ENCODE assay signal across 15 mouse cellular contexts in genomic region chr12:112158246-112158645, GRCm38 (mm10). TPM values are rescaled to one million over a fixed set of nuclear protein-coding genes. Genes with fewer than 3 reads are reported as not detected.
"Had no signal": no experiment of that assay in that cellular context is flagged by ENCODE, and none has a peak within 500 bp of the region (broad histone marks: within the 10 kb centered on the region; RNA-seq: fewer than 3 reads in every experiment).

No protein-coding gene starts in this region.

- H3K27me3 ChIP-seq: limb, embryonic 15.5 days; liver, embryonic 12.5 days had no signal

- H3K4me3 ChIP-seq: limb, embryonic 15.5 days; liver, embryonic 12.5 days; midbrain, embryonic 13.5 days; myocyte; neural tube, embryonic 12.5 days had no signal

- H3K4me2 ChIP-seq: limb, embryonic 15.5 days; liver, embryonic 12.5 days; lung, embryonic 14.5 days; midbrain, embryonic 13.5 days; neural tube, embryonic 12.5 days had no signal

- DNase-seq: kidney, postnatal 10 days; layer of hippocampus, adult 9-11 months; layer of hippocampus, postnatal 36 days; lung, embryonic 14.5 days; lung, postnatal 10 days; thymus, postnatal 4 days had no signal

- ATAC-seq: liver, embryonic 12.5 days; midbrain, embryonic 13.5 days had no signal

- H3K9ac ChIP-seq: limb, embryonic 15.5 days; liver, embryonic 12.5 days; lung, embryonic 14.5 days; midbrain, embryonic 13.5 days; neural tube, embryonic 12.5 days had no signal

- H3K27ac ChIP-seq: limb, embryonic 15.5 days; liver, embryonic 12.5 days; macrophage; midbrain, embryonic 13.5 days; neural tube, embryonic 12.5 days; stomach, postnatal 0 days had no signal

- H3K36me3 ChIP-seq: liver, embryonic 12.5 days; neural tube, embryonic 12.5 days had no signal

- H3K9me3 ChIP-seq: limb, embryonic 15.5 days; liver, embryonic 12.5 days; midbrain, embryonic 13.5 days; neural tube, embryonic 12.5 days had no signal

RNA-seq across cellular contexts. Expression of gene Kif26a, which starts 12.2 kb away (rescaled TPM):
- total RNA-seq: megakaryocyte-erythroid progenitor cell, adult 5-6 weeks; neutrophil, adult 5-6 weeks had no signal
- polyA plus RNA-seq: macrophage had no signal

RNA-seq across cellular contexts. Expression of gene Aspg, which starts 51.8 kb away (rescaled TPM):
- total RNA-seq: megakaryocyte-erythroid progenitor cell, adult 5-6 weeks; neutrophil, adult 5-6 weeks had no signal
- polyA plus RNA-seq: macrophage had no signal
